ENCODE assay signal across 9 mouse cellular contexts in genomic region chr11:19014113-19014440, GRCm38 (mm10). TPM values are rescaled to one million over a fixed set of nuclear protein-coding genes. Genes with fewer than 3 reads are reported as not detected.
DNase-seq lines count a peak whose midpoint lies in the region; ATAC-seq and TF ChIP-seq lines count a peak whose summit lies in the region.
"Had no signal": no experiment of that assay in that cellular context is flagged by ENCODE, and none has a peak within 500 bp of the region (broad histone marks: within the 10 kb centered on the region; RNA-seq: fewer than 3 reads in every experiment).

No protein-coding gene starts in this region.

- H3K9ac ChIP-seq in embryonic facial prominence, embryonic 11.5 days (replicated peaks; ENCODE audit: low read length) = peak overlapping the region; percentile 89
- H3K9ac ChIP-seq in hindbrain, embryonic 14.5 days = peak overlapping the region; percentile 100
- H3K9ac ChIP-seq in midbrain, embryonic 13.5 days (replicated peaks) = peak overlapping the region; percentile 72

- H3K4me1 ChIP-seq in kidney, adult 2 months (ENCODE audit: control insufficient read depth, insufficient read depth, low read length) = no peaks in the 10 kb centered on the region
- H3K4me1 ChIP-seq in embryonic facial prominence, embryonic 11.5 days (ENCODE audit: control insufficient read depth, insufficient read depth, low read length) = no peaks in the 10 kb centered on the region; the same call in 1 of the 2 replicates
- peaks cover 12% of the 10 kb centered on the region; the same call in 1 of the 2 replicates for H3K4me1 ChIP-seq in hindbrain, embryonic 14.5 days (replicated peaks; ENCODE audit: control insufficient read depth, insufficient read depth, low read length)
- peaks cover 83% of the 10 kb centered on the region for H3K4me1 ChIP-seq in midbrain, embryonic 13.5 days (replicated peaks)

- TF ChIP-seq POLR2A in kidney, adult 2 months (IDR thresholded peaks at IDR 0.05; ENCODE audit: low read depth, low read length) = no peak

- no peak overlapping the region for H3K27ac ChIP-seq in kidney, adult 2 months (ENCODE audit: insufficient read depth, low read depth, low read length)
- peak overlapping the region; percentile 97 for H3K27ac ChIP-seq in embryonic facial prominence, embryonic 11.5 days (replicated peaks; ENCODE audit: low read depth, low read length)
- H3K27ac ChIP-seq in hindbrain, embryonic 14.5 days = peak overlapping the region; percentile 99
- H3K27ac ChIP-seq in midbrain, embryonic 13.5 days = no peak overlapping the region

- no peaks in the 10 kb centered on the region for H3K9me3 ChIP-seq in embryonic facial prominence, embryonic 11.5 days (replicated peaks; ENCODE audit: control insufficient read depth, low read length)
- no peaks in the 10 kb centered on the region for H3K9me3 ChIP-seq in hindbrain, embryonic 14.5 days (ENCODE audit: control insufficient read depth, low read length)
- no peaks in the 10 kb centered on the region for H3K9me3 ChIP-seq in midbrain, embryonic 13.5 days
- H3K9me3 ChIP-seq: G1E had no signal

- ATAC-seq in embryonic facial prominence, embryonic 11.5 days (replicated peaks; ENCODE audit: insufficient number of reproducible peaks, low FRiP score, low TSS enrichment, low read depth) = no peak
- no peak for ATAC-seq in hindbrain, embryonic 14.5 days (ENCODE audit: low FRiP score)
- ATAC-seq in midbrain, embryonic 13.5 days = no peak

- TF ChIP-seq CTCF in kidney, adult 2 months (conservative IDR thresholded peaks at IDR 0.05; ENCODE audit: insufficient read depth, insufficient read length, low read depth, low read length) = no peak

- DNase-seq in kidney, adult 2 months = no peak
- DNase-seq in kidney, adult 8-10 months = no peak
- DNase-seq in embryonic facial prominence, embryonic 11.5 days (ENCODE audit: low spot score) = peak; percentile 16
- no peak for DNase-seq in hindbrain, embryonic 14.5 days (ENCODE audit: low spot score)
- DNase-seq in right cerebral cortex, postnatal 10 days (ENCODE audit: low spot score in 2 of 2) = no peak
- no peak for DNase-seq in ovary, postnatal 10 days (ENCODE audit: low spot score)
- no peak for DNase-seq in kidney, adult 9 months

- peak overlapping the region; percentile 82 for H3K4me2 ChIP-seq in embryonic facial prominence, embryonic 11.5 days (ENCODE audit: low read depth, low read length)
- peak overlapping the region; percentile 93 for H3K4me2 ChIP-seq in hindbrain, embryonic 14.5 days (replicated peaks)
- peak overlapping the region; percentile 88 for H3K4me2 ChIP-seq in midbrain, embryonic 13.5 days (replicated peaks)

- H3K4me3 ChIP-seq in kidney, adult 2 months (ENCODE audit: insufficient read depth, low read depth, low read length) = peak overlapping the region; percentile 23; the same call in 1 of the 2 replicates
- peak overlapping the region; percentile 62 for H3K4me3 ChIP-seq in embryonic facial prominence, embryonic 11.5 days (ENCODE audit: low read depth, low read length)
- H3K4me3 ChIP-seq in hindbrain, embryonic 14.5 days (replicated peaks; ENCODE audit: low read length) = peak overlapping the region; percentile 74
- H3K4me3 ChIP-seq in midbrain, embryonic 13.5 days (replicated peaks) = peak overlapping the region; percentile 65

- WGBS in kidney, adult 2 months = 48% methylated on average over 12 of the region's 12 CpGs
- 8% methylated on average over 12 of the region's 12 CpGs for WGBS in embryonic facial prominence, embryonic 11.5 days
- WGBS in hindbrain, embryonic 14.5 days = 8% methylated on average over 12 of the region's 12 CpGs
- 8% methylated on average over 12 of the region's 12 CpGs for WGBS in midbrain, embryonic 13.5 days

- no peaks in the 10 kb centered on the region for H3K36me3 ChIP-seq in kidney, adult 2 months (ENCODE audit: control insufficient read depth, insufficient read depth, low read length)
- H3K36me3 ChIP-seq in embryonic facial prominence, embryonic 11.5 days (replicated peaks; ENCODE audit: control insufficient read depth, insufficient read depth, low read depth, low read length) = no peaks in the 10 kb centered on the region
- H3K36me3 ChIP-seq in hindbrain, embryonic 14.5 days (replicated peaks; ENCODE audit: control insufficient read depth, insufficient read depth) = peaks cover 46% of the 10 kb centered on the region
- no peaks in the 10 kb centered on the region for H3K36me3 ChIP-seq in midbrain, embryonic 13.5 days
- H3K36me3 ChIP-seq: G1E had no signal

- H3K27me3 ChIP-seq in kidney, adult 2 months (replicated peaks; ENCODE audit: control insufficient read depth, insufficient read depth, low read length) = no peaks in the 10 kb centered on the region
- H3K27me3 ChIP-seq in embryonic facial prominence, embryonic 11.5 days (ENCODE audit: control insufficient read depth, insufficient read depth, low read length) = peaks cover 9% of the 10 kb centered on the region; the same call in 1 of the 2 replicates
- H3K27me3 ChIP-seq in hindbrain, embryonic 14.5 days (ENCODE audit: control insufficient read depth, insufficient read depth, low read length) = no peaks in the 10 kb centered on the region
- peaks cover 33% of the 10 kb centered on the region for H3K27me3 ChIP-seq in midbrain, embryonic 13.5 days

RNA-seq across cellular contexts. Expression of gene Meis1, which starts 4.7 kb away (rescaled TPM):
- polyA plus RNA-seq in kidney, adult 2 months (2012; rRNA removed) = 6.2 TPM in 2 replicates
- 89.8 and 91.2 TPM in 2 replicates for polyA plus RNA-seq in embryonic facial prominence, embryonic 11.5 days (2014; fragmentation: Nextera tagmentation; extraction: Ambion mirVana)
- 171 and 178 TPM in 2 replicates for polyA plus RNA-seq in hindbrain, embryonic 14.5 days (2014; fragmentation: Nextera tagmentation; extraction: Ambion mirVana)
- polyA plus RNA-seq in midbrain, embryonic 13.5 days (2015; fragmentation: Nextera tagmentation; extraction: Ambion mirVana) = 43.4 and 45.1 TPM in 2 replicates

Comparison
In these comparisons a context has a peak if more than half of its experiments do, and no peak if none do; other contexts are left out.
1. H3K27ac ChIP-seq: peak in embryonic facial prominence, embryonic 11.5 days (single experiment) and hindbrain, embryonic 14.5 days (single experiment); none in kidney, adult 2 months (single experiment) and midbrain, embryonic 13.5 days (single experiment).
2. H3K4me3 ChIP-seq: peak in every context shown above with its lines; median percentile 74 in hindbrain, embryonic 14.5 days; 65 in midbrain, embryonic 13.5 days; 62 in embryonic facial prominence, embryonic 11.5 days; 23 in kidney, adult 2 months.
3. Peak in every context shown above with its lines, with median percentiles within 50 percentile points of each other: H3K4me2 ChIP-seq and H3K9ac ChIP-seq.